Mouse (Mus musculus): ENCODE results near the gene Mvd. TPM values are rescaled to one million over a fixed set of nuclear protein-coding genes. Genes with fewer than 3 reads are reported as not detected.

Mvd gene
- polyA plus RNA-seq, 1 experiment from 2014 or later, result 15.9 TPM

GRCm38 (mm10) chr8:122395291-122395690 lies 47.9 kb downstream of the Mvd start:
- H3K9ac ChIP-seq (ENCODE audit: low read length), result no peak overlapping the region
- H3K36me3 ChIP-seq (ENCODE audit: control insufficient read depth, insufficient read depth), result peaks cover 30% of the 10 kb centered on the region
- H3K27me3 ChIP-seq (ENCODE audit: control insufficient read depth, insufficient read depth, low read length), result no peaks in the 10 kb centered on the region
- no peak for ATAC-seq (replicated peaks; ENCODE audit: extremely low read depth, insufficient read depth, low FRiP score)
- H3K4me2 ChIP-seq (ENCODE audit: low read depth, low read length), result no peak overlapping the region
- whole genome bisulfite sequencing, result 83% methylated on average over 6 of the region's 6 CpGs
- no peak overlapping the region for H3K27ac ChIP-seq (ENCODE audit: low read length)
- no peaks in the 10 kb centered on the region for H3K4me1 ChIP-seq (ENCODE audit: control insufficient read depth, insufficient read depth, low read length)
- H3K4me3 ChIP-seq (ENCODE audit: low read length), result no peak overlapping the region
- no peaks in the 10 kb centered on the region for H3K9me3 ChIP-seq (replicated peaks; ENCODE audit: control insufficient read depth, low read length)

GRCm38 (mm10) chr8:122393717-122394116 lies 49.5 kb downstream of the Mvd start:
- Histone ChIP-seq H3K9ac (ENCODE audit: low read length) (no peak overlapping the region), H3K4me2 (ENCODE audit: low read depth, low read length) (no peak overlapping the region), H3K27me3 (ENCODE audit: control insufficient read depth, insufficient read depth, low read length) (no peaks in the 10 kb centered on the region), H3K4me1 (ENCODE audit: control insufficient read depth, insufficient read depth, low read length) (no peaks in the 10 kb centered on the region), H3K36me3 (ENCODE audit: control insufficient read depth, insufficient read depth) (peaks cover 26% of the 10 kb centered on the region), H3K9me3 (replicated peaks; ENCODE audit: control insufficient read depth, low read length) (0 out of 2 replicates have a peak, but pooled peaks cover 4% of the 10 kb centered on the region), H3K4me3 (ENCODE audit: low read length) (no peak overlapping the region), H3K27ac (ENCODE audit: low read length) (no peak overlapping the region)
- ATAC-seq (replicated peaks; ENCODE audit: extremely low read depth, insufficient read depth, low FRiP score), result no peak

DNA sequence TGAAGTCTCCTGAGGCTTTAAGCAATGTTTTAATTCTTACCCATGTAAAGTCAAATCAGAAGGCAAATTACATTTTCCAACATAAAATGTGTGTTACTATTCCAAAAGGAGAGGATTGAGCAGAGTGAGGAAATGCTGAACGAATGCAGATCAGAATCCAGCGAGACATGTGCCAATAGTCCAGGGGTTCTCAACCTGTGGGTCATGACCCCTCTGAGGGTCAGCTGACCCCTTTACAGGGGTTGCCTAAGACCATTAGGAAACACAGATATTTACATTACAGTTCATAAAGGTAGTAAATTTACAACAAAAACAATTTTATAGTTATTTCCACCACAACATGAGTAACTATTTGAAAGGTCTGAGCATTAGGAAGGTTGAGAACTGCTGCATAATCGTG lies 52.5 kb downstream of the Mvd start:
- WGBS, result 80% methylated on average over 3 of the region's 3 CpGs

GRCm38 (mm10) chr8:122389357-122389756 lies 53.9 kb downstream of the Mvd start:
- Histone ChIP-seq H3K9ac (ENCODE audit: low read length) (no peak overlapping the region), H3K4me1 (ENCODE audit: control insufficient read depth, insufficient read depth, low read length) (no peaks in the 10 kb centered on the region), H3K9me3 (replicated peaks; ENCODE audit: control insufficient read depth, low read length) (0 out of 2 replicates have a peak, but pooled peaks cover 4% of the 10 kb centered on the region), H3K36me3 (ENCODE audit: control insufficient read depth, insufficient read depth) (peaks cover 47% of the 10 kb centered on the region), H3K27me3 (ENCODE audit: control insufficient read depth, insufficient read depth, low read length) (no peaks in the 10 kb centered on the region), H3K4me3 (ENCODE audit: low read length) (no peak overlapping the region), H3K27ac (ENCODE audit: low read length) (no peak overlapping the region), H3K4me2 (ENCODE audit: low read depth, low read length) (no peak overlapping the region)
- ATAC-seq (replicated peaks; ENCODE audit: extremely low read depth, insufficient read depth, low FRiP score), result no peak
- WGBS, result 90% methylated on average over 3 of the region's 3 CpGs

More for the DNA sequence above, 52.5 kb downstream of the Mvd start:
- no peak overlapping the region for H3K4me2 ChIP-seq (ENCODE audit: low read depth, low read length)
- H3K27me3 ChIP-seq (ENCODE audit: control insufficient read depth, insufficient read depth, low read length), result no peaks in the 10 kb centered on the region
- H3K4me3 ChIP-seq (ENCODE audit: low read length), result no peak overlapping the region
- H3K27ac ChIP-seq (ENCODE audit: low read length), result no peak overlapping the region
- H3K4me1 ChIP-seq (ENCODE audit: control insufficient read depth, insufficient read depth, low read length), result no peaks in the 10 kb centered on the region
- H3K36me3 ChIP-seq (ENCODE audit: control insufficient read depth, insufficient read depth), result peaks cover 38% of the 10 kb centered on the region
- no peak for ATAC-seq (replicated peaks; ENCODE audit: extremely low read depth, insufficient read depth, low FRiP score)
- H3K9me3 ChIP-seq (replicated peaks; ENCODE audit: control insufficient read depth, low read length), result 0 out of 2 replicates have a peak, but pooled peaks cover 4% of the 10 kb centered on the region
- H3K9ac ChIP-seq (ENCODE audit: low read length), result no peak overlapping the region

Small RNAs within 50 kb of the gene (microRNA-seq; reads per million reads assigned to microRNA genes)
- not detected for gene Gm24366

Other genes starting within 250 kb of the Mvd start
- gene Zfpm1, start 161.3 kb downstream of the Mvd start, polyA plus RNA-seq (2015; fragmentation: Nextera tagmentation; extraction: Ambion mirVana), result 2.9 and 3.1 TPM in 2 replicates
- not detected in 2 replicates for gene Trhr2, start 82.7 kb downstream of the Mvd start, polyA plus RNA-seq (2015; fragmentation: Nextera tagmentation; extraction: Ambion mirVana)
- 28.2 and 28.7 TPM in 2 replicates for gene Zc3h18, start 66.8 kb downstream of the Mvd start, polyA plus RNA-seq (2015; fragmentation: Nextera tagmentation; extraction: Ambion mirVana)
- gene Il17c, start 21.4 kb downstream of the Mvd start, polyA plus RNA-seq (2015; fragmentation: Nextera tagmentation; extraction: Ambion mirVana), result 0.21 TPM in 1 of 2 replicates, not detected in the other
- gene Cyba, start 10.5 kb downstream of the Mvd start, polyA plus RNA-seq (2015; fragmentation: Nextera tagmentation; extraction: Ambion mirVana), result 170 and 202 TPM in 2 replicates
- 2.8 and 3.6 TPM in 2 replicates for gene Snai3, start 17.3 kb upstream of the Mvd start, polyA plus RNA-seq (2015; fragmentation: Nextera tagmentation; extraction: Ambion mirVana)
- gene Rnf166, start 32.6 kb upstream of the Mvd start, polyA plus RNA-seq (2015; fragmentation: Nextera tagmentation; extraction: Ambion mirVana), result 42.1 and 48.6 TPM in 2 replicates
- 25.2 and 27.8 TPM in 2 replicates for gene Ctu2, start 32.7 kb upstream of the Mvd start, polyA plus RNA-seq (2015; fragmentation: Nextera tagmentation; extraction: Ambion mirVana)
- gene Piezo1, start 107.9 kb upstream of the Mvd start, polyA plus RNA-seq (2015; fragmentation: Nextera tagmentation; extraction: Ambion mirVana), result 13.5 and 15.3 TPM in 2 replicates
- 27.9 and 29.0 TPM in 2 replicates for gene Cdt1, start 124.6 kb upstream of the Mvd start, polyA plus RNA-seq (2015; fragmentation: Nextera tagmentation; extraction: Ambion mirVana)
- 159 and 204 TPM in 2 replicates for gene Aprt, start 133.5 kb upstream of the Mvd start, polyA plus RNA-seq (2015; fragmentation: Nextera tagmentation; extraction: Ambion mirVana)
- 10.0 and 10.4 TPM in 2 replicates for gene Galns, start 168.0 kb upstream of the Mvd start, polyA plus RNA-seq (2015; fragmentation: Nextera tagmentation; extraction: Ambion mirVana)
- 58.2 and 60.1 TPM in 2 replicates for gene Trappc2l, start 168.2 kb upstream of the Mvd start, polyA plus RNA-seq (2015; fragmentation: Nextera tagmentation; extraction: Ambion mirVana)
- not detected in 2 replicates for gene Pabpn1l, start 179.3 kb upstream of the Mvd start, polyA plus RNA-seq (2015; fragmentation: Nextera tagmentation; extraction: Ambion mirVana)

Measured in heart, embryonic 16.5 days (tissue).